In genomic region chrX:140983206-140983960, GRCm38 (mm10) we compare ENCODE assay signal across 13 mouse cellular contexts. TPM values are rescaled to one million over a fixed set of nuclear protein-coding genes. Genes with fewer than 3 reads are reported as not detected.
DNase-seq lines count a peak whose midpoint lies in the region; ATAC-seq and TF ChIP-seq lines count a peak whose summit lies in the region.
"Had no signal": no experiment of that assay in that cellular context is flagged by ENCODE, and none has a peak within 500 bp of the region (broad histone marks: within the 10 kb centered on the region; RNA-seq: fewer than 3 reads in every experiment).

No protein-coding gene starts in this region.

- H3K9me3 ChIP-seq in stomach, embryonic 14.5 days (ENCODE audit: control insufficient read depth, low read depth, low read length): no peaks in the 10 kb centered on the region
- H3K9me3 ChIP-seq in stomach, postnatal 0 days (ENCODE audit: control insufficient read depth, low read length): no peaks in the 10 kb centered on the region
- H3K9me3 ChIP-seq in kidney, embryonic 15.5 days (replicated peaks): no peaks in the 10 kb centered on the region
- H3K9me3 ChIP-seq in hindbrain, embryonic 13.5 days: no peaks in the 10 kb centered on the region
- H3K9me3 ChIP-seq: embryonic facial prominence, embryonic 13.5 days had no signal

- H3K9ac ChIP-seq in stomach, embryonic 14.5 days (replicated peaks; ENCODE audit: low read depth, low read length): no peak overlapping the region
- H3K9ac ChIP-seq in stomach, postnatal 0 days (ENCODE audit: low read length): no peak overlapping the region
- no peak overlapping the region for H3K9ac ChIP-seq in kidney, embryonic 15.5 days
- no peak overlapping the region for H3K9ac ChIP-seq in hindbrain, embryonic 13.5 days
- H3K9ac ChIP-seq: embryonic facial prominence, embryonic 13.5 days; liver, embryonic 14.5 days had no signal

- peak overlapping the region; percentile 27; the same call in 1 of the 2 replicates for H3K27ac ChIP-seq in stomach, embryonic 14.5 days (ENCODE audit: low read length)
- H3K27ac ChIP-seq in stomach, postnatal 0 days (replicated peaks): no peak overlapping the region
- H3K27ac ChIP-seq in kidney, embryonic 15.5 days: peak overlapping the region; percentile 48; the same call in 1 of the 2 replicates
- H3K27ac ChIP-seq in hindbrain, embryonic 13.5 days: no peak overlapping the region
- H3K27ac ChIP-seq: embryonic facial prominence, embryonic 13.5 days; liver, embryonic 14.5 days had no signal

- H3K4me1 ChIP-seq in stomach, embryonic 14.5 days (ENCODE audit: control insufficient read depth, insufficient read depth, low read length): peaks cover 3% of the 10 kb centered on the region; the same call in 1 of the 2 replicates
- no peaks in the 10 kb centered on the region for H3K4me1 ChIP-seq in stomach, postnatal 0 days (replicated peaks; ENCODE audit: control insufficient read depth, insufficient read depth)
- H3K4me1 ChIP-seq in kidney, embryonic 15.5 days: peaks cover 8% of the 10 kb centered on the region
- H3K4me1 ChIP-seq in hindbrain, embryonic 13.5 days (replicated peaks): no peaks in the 10 kb centered on the region

- H3K27me3 ChIP-seq in stomach, embryonic 14.5 days (ENCODE audit: control insufficient read depth, insufficient read depth, low read length): no peaks in the 10 kb centered on the region
- no peaks in the 10 kb centered on the region for H3K27me3 ChIP-seq in stomach, postnatal 0 days (ENCODE audit: control insufficient read depth, insufficient read depth, low read length)
- peaks cover 72% of the 10 kb centered on the region for H3K27me3 ChIP-seq in kidney, embryonic 15.5 days
- H3K27me3 ChIP-seq in hindbrain, embryonic 13.5 days: peaks cover 80% of the 10 kb centered on the region

- TF ChIP-seq EP300 in stomach, postnatal 0 days (optimal IDR thresholded peaks at IDR 0.05): no peak

- peak; percentile 5 for DNase-seq in embryo, embryonic 9.5 days (ENCODE audit: extremely low spot score)
- no peak for DNase-seq in embryo, embryonic 11 days
- no peak for DNase-seq in stomach, postnatal 0 days (ENCODE audit: low spot score)
- DNase-seq in ovary, postnatal 36 days (ENCODE audit: low spot score): no peak
- DNase-seq in thymus, postnatal 0 days (ENCODE audit: low spot score): no peak
- DNase-seq: midbrain, embryonic 14.5 days; thymus, adult 2 months had no signal

- TF ChIP-seq CTCF in stomach, postnatal 0 days (IDR thresholded peaks at IDR 0.05; ENCODE audit: low read depth): no peak

- no peak for ATAC-seq in stomach, embryonic 14.5 days (ENCODE audit: insufficient number of reproducible peaks, insufficient read depth, low FRiP score, low read depth)
- ATAC-seq in stomach, postnatal 0 days (ENCODE audit: low FRiP score, low TSS enrichment): no peak
- ATAC-seq in kidney, embryonic 15.5 days (replicated peaks; ENCODE audit: low FRiP score): 0 out of 2 replicates have a peak, but pooled peaks have one; percentile 43
- no peak for ATAC-seq in hindbrain, embryonic 13.5 days (ENCODE audit: low FRiP score)
- ATAC-seq: CD4-positive, CD25-positive, alpha-beta regulatory T cell, adult 4 months had no signal

- H3K36me3 ChIP-seq in stomach, embryonic 14.5 days (ENCODE audit: control insufficient read depth, insufficient read depth, low read length): no peaks in the 10 kb centered on the region
- no peaks in the 10 kb centered on the region for H3K36me3 ChIP-seq in stomach, postnatal 0 days (ENCODE audit: control insufficient read depth, insufficient read depth, low read length)
- H3K36me3 ChIP-seq in kidney, embryonic 15.5 days: no peaks in the 10 kb centered on the region
- no peaks in the 10 kb centered on the region for H3K36me3 ChIP-seq in hindbrain, embryonic 13.5 days
- H3K36me3 ChIP-seq: embryonic facial prominence, embryonic 13.5 days had no signal

- H3K4me2 ChIP-seq in stomach, embryonic 14.5 days (replicated peaks; ENCODE audit: low read depth, low read length): no peak overlapping the region
- H3K4me2 ChIP-seq in stomach, postnatal 0 days (replicated peaks; ENCODE audit: low read depth): no peak overlapping the region
- no peak overlapping the region for H3K4me2 ChIP-seq in kidney, embryonic 15.5 days
- no peak overlapping the region for H3K4me2 ChIP-seq in hindbrain, embryonic 13.5 days
- H3K4me2 ChIP-seq: embryonic facial prominence, embryonic 13.5 days had no signal

- no peak overlapping the region for H3K4me3 ChIP-seq in stomach, embryonic 14.5 days (ENCODE audit: low read depth, low read length)
- no peak overlapping the region for H3K4me3 ChIP-seq in stomach, postnatal 0 days (ENCODE audit: low read depth, low read length)
- no peak overlapping the region for H3K4me3 ChIP-seq in kidney, embryonic 15.5 days (replicated peaks)
- no peak overlapping the region for H3K4me3 ChIP-seq in hindbrain, embryonic 13.5 days
- H3K4me3 ChIP-seq: embryonic facial prominence, embryonic 13.5 days had no signal

- WGBS in stomach, embryonic 14.5 days: 42% methylated on average over 6 of the region's 6 CpGs
- WGBS in stomach, postnatal 0 days: 36% methylated on average over 6 of the region's 6 CpGs
- 41% methylated on average over 6 of the region's 6 CpGs for WGBS in kidney, embryonic 15.5 days
- WGBS in hindbrain, embryonic 13.5 days: 53% methylated on average over 6 of the region's 6 CpGs

RNA-seq across cellular contexts. Expression of gene Atg4a, which starts 26.7 kb away (rescaled TPM):
- polyA plus RNA-seq in stomach, embryonic 14.5 days (2014; fragmentation: Nextera tagmentation; extraction: Ambion mirVana): 16.4 and 17.4 TPM in 2 replicates
- 17.5 and 18.4 TPM in 2 replicates for polyA plus RNA-seq in stomach, postnatal 0 days (2015; fragmentation: Nextera tagmentation; extraction: Ambion mirVana)
- 18.0 and 20.6 TPM in 2 replicates for polyA plus RNA-seq in kidney, embryonic 15.5 days (2015; fragmentation: Nextera tagmentation; extraction: Ambion mirVana)
- polyA plus RNA-seq in thymus, postnatal 0 days (2015; fragmentation: Nextera tagmentation; extraction: Ambion mirVana): 31.0 and 32.9 TPM in 2 replicates
- 8.8 and 10.1 TPM in 2 replicates for polyA plus RNA-seq in hindbrain, embryonic 13.5 days (2015; fragmentation: Nextera tagmentation; extraction: Ambion mirVana)

RNA-seq across cellular contexts. Expression of gene Psmd10, which starts 26.9 kb away (rescaled TPM):
- polyA plus RNA-seq in stomach, embryonic 14.5 days (2014; fragmentation: Nextera tagmentation; extraction: Ambion mirVana): 38.0 and 44.8 TPM in 2 replicates
- 29.8 and 32.3 TPM in 2 replicates for polyA plus RNA-seq in stomach, postnatal 0 days (2015; fragmentation: Nextera tagmentation; extraction: Ambion mirVana)
- polyA plus RNA-seq in kidney, embryonic 15.5 days (2015; fragmentation: Nextera tagmentation; extraction: Ambion mirVana): 51.3 and 56.3 TPM in 2 replicates
- polyA plus RNA-seq in thymus, postnatal 0 days (2015; fragmentation: Nextera tagmentation; extraction: Ambion mirVana): 63.2 and 67.8 TPM in 2 replicates
- polyA plus RNA-seq in hindbrain, embryonic 13.5 days (2015; fragmentation: Nextera tagmentation; extraction: Ambion mirVana): 49.5 and 51.0 TPM in 2 replicates

Comparison
In these comparisons a context has a peak if more than half of its experiments do, and no peak if none do; other contexts are left out.
1. H3K27ac ChIP-seq: peak in stomach, embryonic 14.5 days (single experiment) and kidney, embryonic 15.5 days (single experiment); none in stomach, postnatal 0 days (single experiment) and hindbrain, embryonic 13.5 days (single experiment).